Mouse (Mus musculus): ENCODE results near the gene Tnfrsf18. TPM values are rescaled to one million over a fixed set of nuclear protein-coding genes. Genes with fewer than 3 reads are reported as not detected.

Gene Tnfrsf18
- polyA plus RNA-seq, 1 experiment from 2014 or later: 1.1 TPM

GRCm38 (mm10) chr4:156034901-156035300, 8.9 kb downstream of the Tnfrsf18 start:
- no peak overlapping the region; the same call in 1 of the 2 replicates for H3K9ac ChIP-seq
- WGBS: 33% methylated on average over 25 of the region's 25 CpGs
- H3K4me1 ChIP-seq (replicated peaks): peaks cover 18% of the 10 kb centered on the region
- H3K4me2 ChIP-seq (replicated peaks): peak overlapping the region; percentile 18; the same call in 1 of the 2 replicates
- H3K9me3 ChIP-seq: no peaks in the 10 kb centered on the region
- no peak for ATAC-seq
- no peaks in the 10 kb centered on the region for H3K36me3 ChIP-seq
- H3K27me3 ChIP-seq (replicated peaks): peaks cover 12% of the 10 kb centered on the region
- no peak overlapping the region for H3K4me3 ChIP-seq (replicated peaks)
- no peak overlapping the region for H3K27ac ChIP-seq

- Histone ChIP-seq H3K9me3 (no peaks in the 10 kb centered on the region), H3K4me1 (replicated peaks) (0 out of 2 replicates have a peak, but pooled peaks cover 2% of the 10 kb centered on the region), H3K27me3 (replicated peaks) (no peaks in the 10 kb centered on the region), H3K9ac (no peak overlapping the region), H3K27ac (no peak overlapping the region), H3K36me3 (no peaks in the 10 kb centered on the region), H3K4me3 (replicated peaks) (no peak overlapping the region), H3K4me2 (replicated peaks) (no peak overlapping the region)
- ATAC-seq: peak; percentile 37; the same call in 1 of the 2 replicates
- WGBS: 49% methylated on average over 5 of the region's 5 CpGs
Observed at GRCm38 (mm10) chr4:156044754-156045153, 18.8 kb downstream of the Tnfrsf18 start.

GRCm38 (mm10) chr4:156049779-156050178, 23.8 kb downstream of the Tnfrsf18 start:
- Histone ChIP-seq H3K9ac (no peak overlapping the region), H3K27ac (no peak overlapping the region), H3K36me3 (no peaks in the 10 kb centered on the region), H3K27me3 (replicated peaks) (no peaks in the 10 kb centered on the region), H3K4me1 (replicated peaks) (peaks cover 9% of the 10 kb centered on the region), H3K4me3 (replicated peaks) (no peak overlapping the region), H3K4me2 (replicated peaks) (no peak overlapping the region), H3K9me3 (no peaks in the 10 kb centered on the region)
- whole genome bisulfite sequencing: 64% methylated on average over 3 of the region's 3 CpGs
- no peak for ATAC-seq

GRCm38 (mm10) chr4:156050391-156050980, 24.5 kb downstream of the Tnfrsf18 start:
- Histone ChIP-seq H3K9ac (no peak overlapping the region), H3K4me1 (replicated peaks) (peaks cover 12% of the 10 kb centered on the region), H3K27me3 (replicated peaks) (no peaks in the 10 kb centered on the region), H3K27ac (no peak overlapping the region), H3K4me3 (replicated peaks) (no peak overlapping the region), H3K4me2 (replicated peaks) (no peak overlapping the region), H3K36me3 (no peaks in the 10 kb centered on the region), H3K9me3 (no peaks in the 10 kb centered on the region)
- peak; percentile 3 for ATAC-seq
- WGBS: 50% methylated on average over 6 of the region's 6 CpGs

- Histone ChIP-seq H3K9me3 (no peaks in the 10 kb centered on the region), H3K27me3 (replicated peaks) (no peaks in the 10 kb centered on the region), H3K9ac (no peak overlapping the region), H3K4me3 (replicated peaks) (no peak overlapping the region), H3K36me3 (no peaks in the 10 kb centered on the region), H3K4me2 (replicated peaks) (no peak overlapping the region), H3K4me1 (replicated peaks) (peaks cover 17% of the 10 kb centered on the region), H3K27ac (no peak overlapping the region)
- ATAC-seq: no peak
- 76% methylated on average over 4 of the region's 4 CpGs for WGBS
Observed at GRCm38 (mm10) chr4:156053113-156053512, 27.1 kb downstream of the Tnfrsf18 start.

GRCm38 (mm10) chr4:156054130-156054529, 28.2 kb downstream of the Tnfrsf18 start:
- Histone ChIP-seq H3K27ac (peak overlapping the region; percentile 71), H3K9ac (no peak overlapping the region), H3K36me3 (no peaks in the 10 kb centered on the region), H3K4me2 (replicated peaks) (peak overlapping the region; percentile 56), H3K9me3 (no peaks in the 10 kb centered on the region), H3K4me1 (replicated peaks) (peaks cover 17% of the 10 kb centered on the region), H3K27me3 (replicated peaks) (no peaks in the 10 kb centered on the region), H3K4me3 (replicated peaks) (no peak overlapping the region)
- ATAC-seq: peak; percentile 80
- 55% methylated on average over 4 of the region's 4 CpGs for WGBS

- H3K27ac ChIP-seq: peak overlapping the region; percentile 71
- 85% methylated on average over 6 of the region's 6 CpGs for WGBS
- no peak overlapping the region for H3K9ac ChIP-seq
- ATAC-seq: peak; percentile 50
- H3K27me3 ChIP-seq (replicated peaks): no peaks in the 10 kb centered on the region
- peaks cover 17% of the 10 kb centered on the region for H3K4me1 ChIP-seq (replicated peaks)
- peak overlapping the region; percentile 56 for H3K4me2 ChIP-seq (replicated peaks)
- 0 out of 2 replicates have a peak overlapping the region, but pooled peaks have one; percentile 44 for H3K4me3 ChIP-seq (replicated peaks)
- no peaks in the 10 kb centered on the region for H3K36me3 ChIP-seq
- no peaks in the 10 kb centered on the region for H3K9me3 ChIP-seq
Observed at GRCm38 (mm10) chr4:156054606-156055005, 28.6 kb downstream of the Tnfrsf18 start.

- Histone ChIP-seq H3K9me3 (no peaks in the 10 kb centered on the region), H3K4me2 (replicated peaks) (peak overlapping the region; percentile 56), H3K27me3 (replicated peaks) (no peaks in the 10 kb centered on the region), H3K27ac (peak overlapping the region; percentile 71), H3K4me3 (replicated peaks) (peak overlapping the region; percentile 44), H3K4me1 (replicated peaks) (peaks cover 17% of the 10 kb centered on the region), H3K9ac (peak overlapping the region; percentile 23; the same call in 1 of the 2 replicates), H3K36me3 (no peaks in the 10 kb centered on the region)
- no peak for ATAC-seq
- WGBS: 76% methylated on average over 5 of the region's 5 CpGs
Observed at GRCm38 (mm10) chr4:156055173-156055572, 29.2 kb downstream of the Tnfrsf18 start.

GRCm38 (mm10) chr4:156057702-156058101, 31.7 kb downstream of the Tnfrsf18 start:
- Histone ChIP-seq H3K9ac (peak overlapping the region; percentile 29), H3K9me3 (no peaks in the 10 kb centered on the region), H3K4me2 (replicated peaks) (peak overlapping the region; percentile 56), H3K27ac (peak overlapping the region; percentile 66), H3K36me3 (no peaks in the 10 kb centered on the region), H3K4me3 (replicated peaks) (peak overlapping the region; percentile 44), H3K27me3 (replicated peaks) (no peaks in the 10 kb centered on the region), H3K4me1 (replicated peaks) (peaks cover 17% of the 10 kb centered on the region)
- 49% methylated on average over 10 of the region's 10 CpGs for WGBS
- ATAC-seq: no peak

GRCm38 (mm10) chr4:156058826-156059225, 32.9 kb downstream of the Tnfrsf18 start:
- Histone ChIP-seq H3K4me1 (replicated peaks) (peaks cover 11% of the 10 kb centered on the region), H3K9me3 (no peaks in the 10 kb centered on the region), H3K36me3 (no peaks in the 10 kb centered on the region), H3K4me3 (replicated peaks) (peak overlapping the region; percentile 44), H3K4me2 (replicated peaks) (peak overlapping the region; percentile 36), H3K27ac (peak overlapping the region; percentile 94), H3K27me3 (replicated peaks) (no peaks in the 10 kb centered on the region), H3K9ac (peak overlapping the region; percentile 65)
- WGBS: 57% methylated on average over 9 of the region's 9 CpGs
- no peak for ATAC-seq

- H3K9ac ChIP-seq: peak within 1 kb of the TSS; percentile 65
- H3K36me3 ChIP-seq: no peaks in the 10 kb centered on the region
- 22% methylated on average over 5 of the region's 5 CpGs for WGBS
- H3K27me3 ChIP-seq (replicated peaks): no peaks in the 10 kb centered on the region
- peaks cover 14% of the 10 kb centered on the region for H3K4me1 ChIP-seq (replicated peaks)
- peak within 1 kb of the TSS; percentile 44 for H3K4me3 ChIP-seq (replicated peaks)
- peak within 1 kb of the TSS; percentile 94 for H3K27ac ChIP-seq
- peak within 1 kb of the TSS; percentile 36 for H3K4me2 ChIP-seq (replicated peaks)
- ATAC-seq: peak; percentile 78
- no peaks in the 10 kb centered on the region for H3K9me3 ChIP-seq
Observed at GRCm38 (mm10) chr4:156059261-156059660, 33.3 kb downstream of the Tnfrsf18 start, which contains the start of gene Ttll10. Gene Ttll10, minus strand, starts transcription at chr4:156059414.

GRCm38 (mm10) chr4:156059713-156060112, 33.7 kb downstream of the Tnfrsf18 start:
- H3K9ac ChIP-seq: peak overlapping the region; percentile 65
- ATAC-seq: peak; percentile 98
- no peaks in the 10 kb centered on the region for H3K36me3 ChIP-seq
- peaks cover 14% of the 10 kb centered on the region for H3K4me1 ChIP-seq (replicated peaks)
- peak overlapping the region; percentile 94 for H3K27ac ChIP-seq
- no peaks in the 10 kb centered on the region for H3K9me3 ChIP-seq
- H3K4me2 ChIP-seq (replicated peaks): peak overlapping the region; percentile 36
- H3K27me3 ChIP-seq (replicated peaks): no peaks in the 10 kb centered on the region
- WGBS: 19% methylated on average over 10 of the region's 10 CpGs
- peak overlapping the region; percentile 44 for H3K4me3 ChIP-seq (replicated peaks)

Measured in intestine, embryonic 15.5 days (tissue).